Mouse (Mus musculus): ENCODE measurements around the gene Psap.
A peak's percentile ranks its signal among the peaks of the same experiment; 100 is the strongest.

Psap gene

DNA sequence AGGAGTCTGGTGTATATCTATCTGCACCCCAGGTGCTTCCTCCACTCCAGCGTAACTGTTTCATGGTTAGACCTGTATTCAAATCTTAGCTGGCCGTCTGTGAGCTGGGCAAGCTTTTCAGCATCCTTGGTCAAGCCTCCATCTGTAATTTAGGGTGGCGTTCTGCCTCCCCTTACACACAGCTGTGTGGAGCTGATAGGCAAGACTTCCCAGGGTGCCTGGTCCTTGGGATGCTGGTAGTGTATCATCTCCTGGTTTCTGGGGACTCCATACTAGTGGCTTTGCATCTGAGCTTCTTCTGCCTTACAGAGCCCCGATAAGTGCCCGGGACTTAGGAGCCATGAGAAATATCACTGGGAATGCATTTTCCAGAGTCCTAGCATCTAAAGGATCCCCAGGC lies 72.2 kb downstream of the Psap start:
- DNase-seq (ENCODE audit: low read depth) = no peak

- no peak for DNase-seq (ENCODE audit: low read depth)
Measured at GRCm38 (mm10) chr10:60350077-60350804, 72.8 kb downstream of the Psap start.

GRCm38 (mm10) chr10:60350805-60351167 lies 73.4 kb downstream of the Psap start:
- DNase-seq (ENCODE audit: low read depth) = peak; percentile 71

DNA sequence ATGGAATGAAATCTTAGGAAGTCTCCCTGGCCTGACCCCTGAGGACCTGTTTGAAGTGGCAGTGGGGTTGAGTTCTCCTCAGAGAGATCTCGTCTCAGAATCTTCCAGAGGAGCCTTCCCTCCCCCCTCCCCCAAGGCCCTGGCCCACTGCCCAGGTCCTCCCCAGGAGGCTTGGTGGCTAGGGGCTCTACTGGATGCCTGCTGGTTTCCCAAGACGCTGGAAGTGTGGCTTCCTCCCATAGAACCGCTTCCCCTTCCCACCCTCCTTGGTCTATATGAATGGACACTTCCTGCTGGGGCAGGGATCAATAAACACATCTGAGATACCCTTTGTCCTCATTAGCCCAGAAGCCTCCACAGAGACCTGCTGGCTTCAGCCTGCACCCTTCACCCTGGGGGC lies 73.8 kb downstream of the Psap start:
- DNase-seq (ENCODE audit: low read depth) = no peak

- DNase-seq (ENCODE audit: low read depth) = no peak
Measured at GRCm38 (mm10) chr10:60351761-60352455, 74.5 kb downstream of the Psap start.
